Mouse (Mus musculus) right cerebral cortex, adult 2 months (tissue): Measurements from ENCODE around the gene Lnx1.

Experiments
- DNase-seq, 2 experiments: peaks; one replicate each; pipeline ENCODE4 v3.0.0; 2021 to 2022; ENCODE audit warnings: low spot score in 2 of 2

Lnx1 gene

GRCm38 (mm10) chr5:74702766-74703165 is at the start of gene Lnx1:
Lnx1 (minus strand) TSS chr5:74702912.
- no peak for DNase-seq

GRCm38 (mm10) chr5:74750501-74750900 is 47.8 kb upstream of the Lnx1 start:
- DNase-seq, result no peak

DNA sequence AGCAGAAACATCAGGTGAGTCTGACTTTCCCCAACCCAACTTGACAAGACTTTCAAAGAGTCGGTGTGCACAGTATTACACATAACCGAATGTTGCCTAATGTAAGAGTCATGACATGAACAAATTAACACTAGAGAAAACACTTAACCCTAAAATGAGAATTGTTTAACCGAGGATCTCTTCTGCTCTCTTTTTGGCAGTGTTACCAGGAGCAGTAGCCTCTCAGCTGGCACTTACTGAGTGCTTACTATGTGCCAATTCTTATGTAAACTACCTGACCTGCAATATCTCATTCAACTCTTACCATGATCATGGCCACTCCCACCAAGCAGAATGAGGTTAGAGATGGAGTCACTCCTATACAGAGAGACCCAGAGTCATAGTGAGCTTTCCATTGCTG is 44.8 kb upstream of the Lnx1 start:
- DNase-seq, result no peak

DNA sequence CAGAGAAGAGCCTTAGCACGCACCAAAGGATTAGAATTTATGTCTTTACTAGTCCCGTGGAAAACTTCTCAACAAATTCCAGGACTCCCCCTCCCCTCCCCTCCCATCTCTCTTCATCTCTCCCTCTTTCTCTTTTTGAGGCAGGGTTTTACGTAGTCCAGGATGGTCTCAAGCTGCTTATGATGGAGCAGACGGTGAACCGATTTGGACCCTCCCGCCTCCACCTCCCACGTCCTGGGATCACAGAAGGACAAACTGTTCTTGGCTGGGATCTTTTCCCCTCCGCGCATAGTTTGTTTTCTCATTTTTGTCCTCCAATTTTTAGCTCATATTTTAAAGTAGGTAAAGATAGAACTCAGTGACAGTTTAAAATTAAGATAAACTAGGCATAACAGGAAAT is 38.2 kb upstream of the Lnx1 start:
- DNase-seq, result no peak

DNA sequence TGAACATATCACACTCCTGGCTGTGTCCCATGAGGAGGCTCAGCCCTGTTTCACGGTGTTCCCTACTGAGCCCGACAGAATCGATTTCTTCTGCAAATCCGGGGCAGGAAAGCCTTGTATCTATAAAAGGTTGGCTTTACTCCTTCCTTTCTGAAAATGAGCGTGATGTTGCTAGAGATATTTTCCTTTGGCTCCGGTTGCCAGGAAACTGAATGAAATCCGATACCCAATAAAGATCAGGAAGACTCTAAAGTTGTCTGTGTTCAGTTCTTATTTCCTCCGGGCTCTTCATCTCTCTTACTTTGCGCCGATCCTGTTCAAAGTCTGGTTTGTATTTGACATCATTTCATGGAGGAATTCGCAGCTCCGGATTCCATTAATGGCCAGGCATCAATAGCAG is 36.7 kb upstream of the Lnx1 start:
- DNase-seq, result peak; percentile 14

DNA sequence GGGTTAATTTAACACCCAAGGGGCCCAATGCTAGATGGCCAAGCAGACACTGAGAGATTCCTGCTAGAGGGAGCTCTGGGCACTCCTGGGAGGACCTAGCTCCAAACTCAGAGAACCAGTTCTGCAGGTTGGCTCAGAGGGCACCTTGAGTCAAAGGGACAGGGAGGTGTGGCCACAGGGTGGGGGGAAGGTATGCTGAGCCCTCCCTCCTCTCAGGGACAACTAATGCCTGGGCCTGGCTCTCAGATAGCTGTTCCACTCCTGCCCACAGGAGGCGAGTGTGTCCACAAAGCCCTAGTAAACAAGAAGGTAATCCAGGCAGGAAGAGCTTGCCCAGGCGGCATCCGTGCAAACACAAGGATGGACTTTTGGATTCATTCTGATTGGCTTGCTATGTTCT is 35.6 kb upstream of the Lnx1 start:
- no peak for DNase-seq

GRCm38 (mm10) chr5:74733885-74734558 is 31.3 kb upstream of the Lnx1 start:
- DNase-seq, result no peak

DNA sequence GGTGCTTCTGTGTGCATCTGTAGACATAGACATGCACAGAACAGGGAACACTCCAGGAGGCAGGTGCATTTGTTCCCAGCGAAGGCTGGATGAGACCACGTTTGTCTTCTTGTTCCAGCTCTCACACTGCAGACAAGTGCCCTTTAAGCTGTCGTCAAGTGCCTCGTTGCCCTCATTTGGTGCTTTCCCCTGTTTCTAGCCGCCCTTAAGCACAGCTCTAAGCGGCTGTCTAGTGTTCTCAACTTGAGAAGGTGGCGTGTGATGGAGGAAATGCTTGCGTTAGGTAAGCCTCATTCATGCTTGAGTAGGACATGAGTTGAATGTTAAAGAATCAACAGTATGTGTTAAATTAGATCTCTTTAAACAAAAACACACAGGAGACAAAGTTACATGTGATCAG is 29.9 kb upstream of the Lnx1 start:
- no peak for DNase-seq

DNA sequence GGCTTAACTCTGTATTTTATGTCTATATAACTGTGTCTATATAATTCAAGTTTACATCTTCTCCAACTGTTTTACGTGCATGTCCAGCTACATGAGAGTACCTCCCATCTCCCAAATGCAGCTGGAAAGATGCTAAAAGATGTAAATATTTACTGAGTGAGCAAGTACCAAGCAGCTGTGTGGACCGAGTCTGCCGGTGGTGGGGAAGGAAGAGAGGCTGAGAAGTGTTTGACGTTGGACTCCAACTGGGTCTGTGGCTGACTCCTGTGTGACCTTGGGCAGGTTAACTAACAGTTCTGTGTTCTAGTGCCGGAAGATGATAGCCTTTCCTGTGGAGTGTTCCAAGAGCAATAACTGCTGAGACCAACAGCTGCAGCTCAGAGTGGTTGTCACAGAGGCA is 27.9 kb upstream of the Lnx1 start:
- DNase-seq, result no peak

DNA sequence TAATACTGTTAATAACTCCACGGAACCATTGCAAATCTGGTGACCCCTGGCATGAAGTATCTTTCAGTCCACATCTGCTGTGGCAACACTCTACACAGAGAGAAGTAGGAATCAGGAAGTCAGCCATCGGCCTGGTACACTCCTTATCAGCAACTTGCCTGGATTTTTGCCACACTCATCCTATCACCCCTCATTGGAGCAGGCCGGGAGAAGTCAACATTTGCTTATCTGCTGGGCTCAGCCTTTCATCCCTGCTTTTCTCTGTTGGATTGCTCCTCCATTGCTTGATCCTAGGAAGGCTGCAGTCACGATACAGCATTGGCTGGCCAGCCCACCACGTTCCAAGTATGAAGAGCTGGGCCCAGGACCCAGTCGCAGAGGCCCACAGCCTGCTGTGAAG is 26.9 kb upstream of the Lnx1 start:
- no peak for DNase-seq

GRCm38 (mm10) chr5:74728186-74728585 is 25.5 kb upstream of the Lnx1 start:
- no peak for DNase-seq

- DNase-seq, result no peak
These were observed 24.6 kb upstream of the Lnx1 start for GRCm38 (mm10) chr5:74727319-74727718.

DNA sequence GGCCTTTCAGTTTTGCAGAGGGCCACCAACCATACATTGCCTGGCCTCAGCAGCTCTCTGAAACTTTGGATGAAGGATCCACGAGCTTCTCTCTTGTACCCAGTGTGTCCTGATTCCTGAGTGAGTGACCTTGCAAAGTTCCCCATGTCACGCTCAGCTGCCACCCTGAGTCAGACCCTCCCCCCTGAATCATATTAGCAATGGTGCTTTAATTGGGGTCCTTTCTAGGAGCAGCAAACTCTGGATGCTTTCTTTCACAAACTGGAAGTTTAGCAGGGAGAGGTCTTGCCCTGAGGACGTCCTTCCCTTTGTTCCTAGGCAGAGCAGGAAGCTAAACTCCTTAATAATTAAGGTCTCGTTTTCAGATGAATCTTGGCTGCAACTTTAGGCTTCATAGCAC is 22.8 kb upstream of the Lnx1 start:
- DNase-seq, result no peak

DNA sequence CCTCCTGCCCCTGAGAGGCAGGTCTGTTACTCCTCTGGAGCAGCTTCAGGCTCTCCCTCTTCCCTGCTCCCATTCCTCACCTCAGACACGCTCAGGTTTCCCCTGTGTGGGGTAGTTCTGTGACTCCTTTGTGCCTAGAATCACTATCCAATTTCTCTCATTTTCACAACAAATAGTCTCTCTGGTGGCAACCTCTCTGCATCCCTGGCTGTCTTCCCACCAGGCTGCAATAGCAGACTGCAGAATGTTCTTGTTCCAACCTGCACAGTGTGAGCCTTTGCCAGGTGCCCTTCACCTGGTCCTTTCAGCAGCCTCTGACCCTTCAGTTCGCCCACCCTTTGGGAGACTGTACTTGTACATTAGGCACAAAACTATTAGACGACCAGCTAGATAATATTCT is 19.1 kb upstream of the Lnx1 start:
- no peak for DNase-seq

- DNase-seq, result no peak
These were observed 17.9 kb upstream of the Lnx1 start for GRCm38 (mm10) chr5:74720661-74721060.

DNA sequence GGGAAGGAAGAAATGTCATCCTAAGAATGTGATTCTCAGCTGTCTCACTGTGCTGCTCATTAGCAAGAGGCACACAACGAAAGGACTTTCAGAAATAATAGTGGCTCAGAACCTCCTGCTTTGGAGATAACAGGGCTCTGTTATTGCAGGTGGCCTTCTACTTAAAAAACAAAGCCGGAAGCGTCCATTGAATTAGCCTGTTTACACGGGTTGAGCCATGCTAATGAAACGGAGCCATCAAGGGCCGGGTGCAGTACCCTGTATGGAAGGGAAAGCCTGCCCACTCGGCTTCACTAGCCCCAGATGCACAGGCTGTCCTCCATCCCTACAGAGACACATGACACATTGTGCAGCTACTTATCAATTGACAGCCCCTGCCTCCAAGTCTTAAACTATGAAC is 13.5 kb upstream of the Lnx1 start:
- no peak for DNase-seq

DNA sequence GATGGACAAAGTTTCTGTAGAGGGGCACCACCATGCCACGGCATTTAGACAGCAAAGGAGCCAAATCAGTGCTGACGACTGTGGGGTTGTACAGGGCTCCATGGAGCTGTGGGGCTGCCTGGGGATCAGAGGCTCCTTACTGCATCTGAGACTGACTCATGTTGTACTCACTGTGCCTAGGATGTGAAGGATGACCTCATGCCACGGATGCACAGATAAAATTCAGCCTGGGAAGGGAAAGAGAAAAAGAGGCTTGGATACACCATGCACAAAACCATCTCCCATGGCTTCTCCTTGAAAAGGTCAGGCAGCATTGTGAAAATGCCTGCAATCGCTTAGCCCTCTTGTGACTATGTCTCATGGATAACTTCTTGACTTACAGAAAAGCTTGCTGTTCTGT is 10.1 kb upstream of the Lnx1 start:
- DNase-seq, result no peak

- no peak for DNase-seq
These were observed 9.3 kb upstream of the Lnx1 start for GRCm38 (mm10) chr5:74711988-74712387.

- no peak for DNase-seq
These were observed 8.3 kb upstream of the Lnx1 start for GRCm38 (mm10) chr5:74711056-74711455.

GRCm38 (mm10) chr5:74710181-74710580 is 7.5 kb upstream of the Lnx1 start:
- DNase-seq, result no peak

- DNase-seq, result peak; percentile 7 to 21
These were observed 1.7 kb upstream of the Lnx1 start for GRCm38 (mm10) chr5:74704460-74704790.

GRCm38 (mm10) chr5:74703741-74704459 is 1.2 kb upstream of the Lnx1 start:
- no peak for DNase-seq

DNA sequence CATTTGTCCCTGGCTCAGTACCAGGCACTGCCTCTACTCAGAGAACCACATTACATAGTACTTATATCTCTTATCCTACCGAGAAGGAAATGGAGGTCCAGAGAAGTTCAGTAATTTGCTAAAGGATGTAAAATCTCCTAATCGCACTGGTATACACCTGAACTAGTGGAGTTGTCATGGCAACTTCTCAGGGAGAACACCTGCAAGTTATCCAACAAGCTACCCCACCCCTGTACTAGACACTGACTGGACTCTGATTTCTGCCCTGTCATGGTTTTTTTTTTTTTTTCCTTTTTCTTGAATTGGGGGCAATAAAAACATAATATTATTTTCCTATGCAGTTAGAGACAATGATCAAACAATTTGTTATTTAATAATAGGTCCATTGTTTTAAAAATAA is 1.8 kb downstream of the Lnx1 start:
- DNase-seq, result no peak

DNA sequence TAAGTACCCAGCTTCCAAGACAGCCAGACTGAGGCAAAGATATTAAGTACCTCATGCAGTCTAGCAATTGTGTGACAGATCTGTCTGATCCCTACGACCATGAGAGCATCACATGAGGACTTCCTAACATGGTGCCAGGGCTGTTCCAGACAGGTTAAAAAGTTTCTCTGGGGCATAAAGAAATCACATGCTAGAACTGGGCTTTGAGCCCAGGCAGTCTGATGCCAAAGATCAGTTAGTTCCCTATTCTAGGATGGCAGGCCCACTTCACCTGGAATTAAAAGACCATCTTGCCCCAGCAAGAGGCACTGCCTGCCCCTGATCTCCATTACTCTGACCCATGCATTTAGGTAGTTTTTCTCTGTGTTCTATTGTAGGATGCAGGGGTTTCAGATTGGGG is 3.0 kb downstream of the Lnx1 start:
- no peak for DNase-seq
